Mouse (Mus musculus) hematopoietic stem cell, adult 5-6 weeks (primary cell): Measurements from ENCODE around the gene Abr. TPM values are rescaled to one million over a fixed set of nuclear protein-coding genes. Genes with fewer than 3 reads are reported as not detected.

Experiments
- ATAC-seq, 2 experiments: fragments of 125-278 bp in 1 of 2; replicated peaks in 1 of 2; 2 replicates each; pipeline ENCODE4 v1.8.0; 2016 to 2017; ENCODE audit warnings: inconsistent platforms in 2 of 2, mild to moderate bottlenecking in 2 of 2, moderate number of reproducible peaks in 2 of 2, low read depth in 1 of 2, moderate TSS enrichment in 1 of 2; ENCODE audit not compliant: low FRiP score in 2 of 2, poor library complexity in 2 of 2, severe bottlenecking in 2 of 2, insufficient read depth in 1 of 2, low TSS enrichment in 1 of 2
- total RNA-seq: library from RNA; stranded (forward); fragments of 172-1452, 232-1000 nt; gene quantifications from 2 replicates; pipeline ENCODE4 v1.2.3, GENCODE M21; 2017

Abr gene
- total RNA-seq, 1 experiment from 2014 or later, result 52.9 TPM

DNA sequence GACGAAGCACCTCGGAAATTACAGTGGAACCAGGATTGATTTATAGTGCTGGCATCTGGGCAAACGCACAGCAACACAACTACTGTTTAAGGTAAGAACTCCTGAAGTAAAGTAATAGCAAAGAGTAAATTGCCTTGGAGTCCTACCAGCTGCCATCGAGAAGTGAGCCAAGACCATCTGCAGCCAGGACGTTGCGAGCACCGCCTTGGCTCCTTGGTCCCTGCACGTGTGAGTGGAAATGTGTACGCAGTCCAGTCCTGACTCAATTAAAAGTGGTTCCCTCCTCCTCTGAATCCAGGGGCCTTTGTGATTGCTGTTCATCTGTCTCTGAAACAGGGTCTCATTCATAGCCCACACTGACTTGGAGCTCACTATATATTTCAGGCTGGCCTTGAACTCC is 130.3 kb downstream of the Abr start:
- no peak for ATAC-seq

DNA sequence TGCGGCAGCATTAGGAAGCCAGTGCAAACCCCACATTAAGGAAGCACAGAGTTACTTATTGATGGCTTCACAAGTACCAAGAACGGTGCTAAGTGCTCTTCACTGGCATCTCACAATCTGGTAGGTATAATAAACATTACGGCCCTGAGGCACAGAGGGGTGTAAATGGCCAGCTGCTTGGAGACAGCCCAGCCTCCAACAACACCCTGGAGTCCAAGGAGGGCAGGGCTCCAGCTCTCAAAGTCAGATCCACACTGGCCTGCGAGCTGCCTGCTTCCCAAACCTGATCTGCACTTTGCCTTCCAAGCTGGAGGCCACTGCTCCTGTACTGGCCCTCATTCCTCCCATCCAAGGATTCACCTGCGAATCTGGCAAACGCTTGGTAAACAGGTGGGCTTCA is 132.7 kb downstream of the Abr start:
- no peak for ATAC-seq

DNA sequence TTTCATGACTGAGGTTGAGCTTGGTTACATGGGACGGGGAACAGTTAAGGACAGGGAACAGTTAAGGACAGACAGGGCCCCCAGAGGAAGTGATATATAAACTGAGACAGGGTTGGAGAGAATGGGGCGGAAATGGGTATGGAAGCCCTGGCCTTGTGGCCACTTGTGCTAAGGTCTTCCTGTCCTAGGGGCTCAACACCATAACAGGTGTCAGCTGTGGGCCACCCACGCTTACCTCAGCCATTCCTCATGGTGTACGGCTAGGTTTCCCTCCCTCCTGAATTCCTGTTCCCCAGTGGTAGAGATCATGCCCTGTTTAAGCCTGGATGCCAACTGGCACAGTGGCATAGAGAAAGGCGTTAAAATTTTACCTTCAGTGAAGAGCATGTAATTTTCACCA is 135.1 kb downstream of the Abr start:
- ATAC-seq, result no peak

DNA sequence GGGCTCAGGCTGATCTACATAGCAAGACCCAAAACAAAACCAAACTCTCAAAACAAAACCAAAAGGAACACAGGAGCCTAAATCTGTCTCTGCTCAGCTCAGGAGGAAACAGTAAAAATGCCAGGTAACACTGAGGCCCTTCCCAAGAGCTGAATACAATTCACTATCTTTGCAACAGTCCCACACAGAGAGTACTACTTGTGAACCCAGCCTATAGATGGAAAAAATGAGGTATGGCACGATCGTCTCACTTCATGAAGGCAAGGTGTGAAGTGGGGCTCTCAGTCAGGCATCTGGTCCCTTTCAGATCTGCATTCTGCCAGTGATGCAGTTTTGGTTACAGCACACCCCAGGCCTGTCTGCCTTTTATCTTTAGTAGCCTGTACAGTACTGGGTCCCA is 138.1 kb downstream of the Abr start:
- ATAC-seq, result no peak

DNA sequence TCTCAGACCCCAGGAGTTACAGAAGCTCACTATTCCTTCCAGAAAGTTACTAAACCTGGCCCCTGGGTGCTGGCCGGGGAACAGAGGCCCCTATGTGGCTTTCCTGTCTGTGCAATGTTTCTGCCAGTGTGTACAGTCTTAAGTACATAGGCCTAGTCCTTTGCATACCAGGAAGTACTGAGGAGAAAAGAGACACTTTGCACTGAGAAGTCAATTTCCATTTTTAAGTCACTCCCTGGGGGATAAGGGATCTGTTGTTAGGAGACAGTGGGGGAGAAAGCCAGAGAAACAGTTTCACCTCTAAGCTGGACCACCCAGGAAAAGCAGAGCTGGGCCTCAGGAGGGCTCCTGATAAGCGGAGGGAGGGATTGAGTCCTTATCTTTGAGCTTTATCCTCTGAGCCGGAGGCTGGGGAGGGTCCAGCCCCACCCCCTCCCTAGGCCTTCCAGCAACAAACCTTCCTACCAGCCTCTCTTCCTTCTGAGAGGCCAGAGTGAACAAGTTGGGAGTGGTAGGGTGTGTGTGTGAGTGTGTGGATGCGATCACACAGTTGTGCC is 138.9 kb downstream of the Abr start:
- ATAC-seq, result no peak

DNA sequence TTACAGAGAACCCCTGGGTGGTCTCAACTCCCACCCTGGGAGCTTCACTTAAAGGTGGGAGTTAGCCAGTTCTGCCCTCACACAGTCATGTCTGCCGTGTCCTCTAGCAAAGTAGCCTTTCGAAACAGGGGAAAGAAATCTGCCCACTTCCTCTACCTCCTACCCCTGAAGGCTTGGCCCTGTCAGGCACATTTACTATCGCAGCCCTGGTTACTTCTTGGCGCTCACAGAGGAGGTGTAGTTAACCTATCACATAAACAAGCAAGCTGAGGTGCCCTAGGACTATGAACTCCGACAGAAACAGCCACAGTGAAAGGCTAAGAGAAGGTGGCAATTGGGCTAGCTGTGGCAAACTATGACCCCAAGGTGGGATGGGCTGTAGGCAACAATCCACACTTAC is 139.4 kb downstream of the Abr start:
- ATAC-seq, result peak in 1 of 2 experiments; percentile 39; a peak in 1 of 4 replicates

DNA sequence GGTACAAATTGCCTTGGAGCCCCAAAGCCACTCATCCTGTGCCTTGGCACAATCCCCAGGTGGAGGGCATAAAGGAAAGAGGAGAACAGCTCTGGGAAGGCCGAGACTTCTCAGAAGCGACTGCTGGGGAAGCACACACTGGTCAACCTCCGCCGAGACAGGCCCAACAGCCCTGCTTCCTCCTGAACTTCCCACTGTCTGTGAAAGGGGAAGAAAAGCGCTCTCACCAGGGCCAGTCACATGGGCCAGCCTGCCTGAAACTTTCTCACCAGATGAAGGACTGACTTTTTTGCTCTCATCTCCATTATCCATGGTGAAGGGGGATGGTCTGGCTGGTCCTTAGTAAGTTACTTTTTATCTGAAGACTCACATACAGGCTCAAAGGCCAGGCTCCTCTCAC is 139.9 kb downstream of the Abr start:
- peak in 1 of 2 experiments; percentile 31; a peak in 1 of 4 replicates for ATAC-seq

DNA sequence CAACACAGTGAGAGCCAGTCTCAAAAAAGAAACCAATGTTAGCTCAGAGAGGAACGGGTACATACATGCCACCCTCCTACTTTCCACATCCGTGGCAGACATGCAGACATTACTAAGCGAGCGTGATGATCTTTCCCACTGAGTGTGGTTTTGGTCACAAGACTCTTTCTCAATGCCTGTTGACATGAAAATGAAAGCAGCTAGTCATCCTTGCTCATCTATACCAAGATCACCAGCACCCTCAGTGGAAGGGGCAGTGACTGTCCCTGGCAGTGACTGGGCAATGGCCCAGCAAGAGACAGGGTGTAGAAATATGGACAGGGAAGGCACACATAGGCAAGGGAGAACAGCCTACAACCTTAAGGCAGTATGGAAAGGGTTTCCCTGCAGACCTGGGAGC is 142.4 kb downstream of the Abr start:
- ATAC-seq, result peak; percentile 67 to 77

DNA sequence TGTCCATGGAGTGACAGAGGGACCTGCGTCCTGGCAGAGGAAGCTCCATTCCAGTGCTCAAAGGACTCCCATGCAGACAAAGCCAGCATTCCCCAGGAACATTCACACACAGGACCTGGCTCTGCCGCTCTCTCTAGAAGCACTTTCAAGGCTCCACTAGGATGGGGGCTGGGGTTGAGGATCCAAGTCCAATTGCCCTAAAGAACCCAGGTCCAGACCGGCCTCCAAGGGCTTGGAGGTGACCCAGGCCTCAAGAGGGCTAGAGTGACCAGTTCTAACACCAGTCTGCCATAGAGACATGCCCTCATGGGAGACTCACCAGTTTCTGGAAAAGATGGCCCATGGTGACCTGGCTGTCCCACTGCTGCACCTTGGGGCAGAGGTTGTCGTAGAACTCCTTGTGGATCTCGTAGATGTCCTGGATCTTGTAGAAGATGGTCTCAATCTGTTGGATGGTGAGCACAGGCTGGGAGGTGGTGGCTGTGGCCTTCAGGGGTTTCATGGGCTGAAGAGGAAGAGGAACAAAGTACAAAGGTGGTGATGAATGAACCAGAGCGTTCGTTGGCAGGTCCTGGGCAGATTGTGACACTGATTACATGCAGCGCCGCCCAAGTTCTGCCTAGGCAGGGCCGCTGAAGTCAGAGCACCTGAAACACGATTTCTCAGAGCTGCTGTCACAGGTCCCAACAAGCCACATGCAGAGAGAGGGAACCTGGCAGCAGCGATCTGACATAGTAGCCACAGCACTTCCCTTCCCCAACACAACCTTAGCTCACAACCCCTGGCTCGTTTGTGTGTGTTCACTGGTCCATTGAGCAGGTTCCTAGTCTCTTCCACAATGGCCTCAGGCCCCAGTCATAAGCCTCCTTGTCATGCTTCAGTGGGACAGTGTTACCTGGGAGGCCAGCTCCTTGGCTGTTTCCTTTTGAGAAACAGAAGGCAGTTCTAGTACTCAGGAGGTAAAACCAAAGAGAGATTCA is 143.1 kb downstream of the Abr start:
- ATAC-seq, result peak; percentile 33 to 35; a peak in 3 of 4 replicates

DNA sequence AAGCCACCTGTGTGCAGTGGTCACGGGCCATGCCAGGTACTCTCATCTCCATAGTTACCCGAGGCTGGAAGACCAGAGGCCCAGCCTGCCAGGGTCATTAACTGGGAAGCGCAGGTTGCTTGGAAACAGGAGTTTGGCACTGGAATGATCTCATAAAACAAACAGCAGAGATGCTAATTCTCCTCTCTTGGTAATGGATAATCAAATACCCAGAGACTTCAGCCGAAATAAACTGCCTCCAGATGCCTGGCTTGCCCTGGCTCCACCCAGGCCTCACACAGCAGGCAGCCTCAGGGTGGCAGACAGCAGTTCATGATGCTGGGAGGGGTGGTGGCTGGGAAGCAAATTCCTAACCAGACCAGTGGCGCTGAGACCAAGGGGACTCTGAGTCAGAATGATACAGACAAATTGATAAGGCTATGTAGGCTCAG is 145.0 kb downstream of the Abr start:
- no peak for ATAC-seq

DNA sequence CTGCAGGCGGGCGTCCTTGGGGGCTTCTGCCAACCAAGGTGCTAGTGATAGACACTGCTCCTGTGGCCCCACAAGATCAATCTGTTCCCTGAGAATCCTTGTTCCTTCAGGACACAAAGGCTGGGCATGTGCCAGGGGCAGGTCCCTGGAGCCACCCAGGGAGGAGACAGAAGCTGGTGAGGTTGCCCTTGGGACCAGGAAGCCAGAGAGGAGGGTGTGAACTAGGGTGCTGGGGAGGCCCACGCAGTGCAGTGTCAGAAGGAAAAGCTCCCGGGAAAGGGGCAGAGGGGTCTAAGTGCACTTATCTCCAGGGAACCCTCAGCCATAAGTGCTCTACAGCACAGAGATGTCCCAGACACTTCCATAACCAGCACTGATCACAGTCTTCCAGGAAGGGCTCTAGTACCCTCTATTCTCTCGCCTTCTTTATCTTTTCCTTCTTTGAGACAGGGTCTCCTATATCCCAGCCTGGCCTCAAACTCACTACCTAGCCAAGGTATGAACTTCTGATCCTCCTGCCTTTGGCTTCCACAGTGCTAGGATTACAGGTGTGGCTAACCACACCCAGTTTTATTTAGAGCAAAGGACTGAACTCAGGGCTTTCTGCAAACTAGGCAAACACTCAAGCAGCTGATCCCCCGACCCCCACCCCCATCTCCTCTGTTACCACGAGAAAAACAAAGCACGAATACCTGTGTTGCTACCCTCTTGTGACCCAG is 145.6 kb downstream of the Abr start:
- no peak for ATAC-seq

DNA sequence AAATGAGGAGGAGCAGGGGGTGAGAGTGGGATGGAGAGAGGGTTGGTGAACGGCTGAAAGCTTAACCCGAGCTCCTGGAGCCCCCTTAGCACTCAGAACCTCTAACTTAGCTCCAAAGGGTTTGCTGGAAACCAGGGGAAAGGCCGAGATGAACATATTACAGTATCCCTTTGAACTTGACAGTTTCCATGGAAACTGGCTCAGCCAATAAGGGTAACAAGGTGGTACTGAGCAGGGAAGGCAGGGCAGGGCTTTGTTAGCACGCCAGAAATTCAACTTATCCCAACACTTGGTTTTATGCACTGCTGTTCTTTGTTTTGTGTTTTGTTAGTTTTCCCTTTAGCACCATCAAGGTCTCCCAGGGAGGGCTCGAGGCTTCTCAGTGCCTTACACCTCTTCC is 149.5 kb downstream of the Abr start:
- no peak for ATAC-seq

DNA sequence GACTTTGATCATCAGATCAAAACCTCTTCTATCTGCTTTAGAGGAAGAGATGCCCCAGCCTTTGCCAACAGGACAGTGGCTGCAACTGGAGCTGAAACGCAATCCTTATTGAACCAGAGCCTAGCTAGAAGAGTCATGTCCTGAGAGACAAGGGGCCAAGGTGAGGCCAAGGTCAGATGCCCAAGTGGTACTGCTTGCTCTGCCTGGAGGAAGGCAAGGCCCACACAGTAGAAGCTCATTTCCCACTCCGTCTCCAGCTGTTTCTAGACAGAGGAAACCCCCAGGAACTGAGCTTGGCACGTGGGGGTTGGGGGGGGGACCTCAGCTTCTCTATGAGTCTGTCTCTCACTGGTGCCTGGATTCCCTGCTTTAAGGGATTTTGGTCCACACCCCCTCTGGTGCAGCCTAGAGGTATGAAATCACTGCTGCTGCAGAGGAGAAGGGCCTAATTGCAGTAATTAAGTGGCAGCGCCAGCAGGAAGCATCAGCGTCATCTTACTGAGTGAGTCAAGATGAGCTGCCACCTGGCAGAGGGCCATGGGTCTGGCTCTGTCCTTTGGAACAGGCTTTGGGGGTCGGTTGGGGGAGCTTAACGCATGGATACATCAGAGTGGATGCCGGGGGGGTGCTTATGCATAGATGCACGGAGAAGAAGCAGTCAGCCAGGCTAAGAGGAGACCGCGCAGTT is 152.7 kb downstream of the Abr start:
- ATAC-seq, result no peak

DNA sequence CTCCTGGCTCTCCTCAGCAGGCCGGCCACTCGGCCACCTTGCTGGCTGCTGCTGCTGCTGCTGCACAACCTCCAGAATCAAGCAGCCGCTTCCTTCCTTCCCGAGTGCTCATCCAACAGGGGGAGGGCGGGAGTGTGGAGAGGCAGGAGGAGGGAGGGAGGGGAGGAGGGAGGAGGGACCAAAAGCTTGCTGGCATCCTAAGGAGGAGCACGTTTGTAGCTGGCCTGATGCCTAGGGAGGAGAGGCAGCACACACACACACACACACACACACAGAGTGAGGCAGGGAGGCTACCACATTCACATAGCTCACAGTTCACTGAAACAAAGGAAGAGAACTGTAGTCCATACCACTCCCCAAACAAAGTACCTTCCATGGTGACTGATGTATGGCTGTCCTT is 153.8 kb downstream of the Abr start:
- ATAC-seq, result no peak

DNA sequence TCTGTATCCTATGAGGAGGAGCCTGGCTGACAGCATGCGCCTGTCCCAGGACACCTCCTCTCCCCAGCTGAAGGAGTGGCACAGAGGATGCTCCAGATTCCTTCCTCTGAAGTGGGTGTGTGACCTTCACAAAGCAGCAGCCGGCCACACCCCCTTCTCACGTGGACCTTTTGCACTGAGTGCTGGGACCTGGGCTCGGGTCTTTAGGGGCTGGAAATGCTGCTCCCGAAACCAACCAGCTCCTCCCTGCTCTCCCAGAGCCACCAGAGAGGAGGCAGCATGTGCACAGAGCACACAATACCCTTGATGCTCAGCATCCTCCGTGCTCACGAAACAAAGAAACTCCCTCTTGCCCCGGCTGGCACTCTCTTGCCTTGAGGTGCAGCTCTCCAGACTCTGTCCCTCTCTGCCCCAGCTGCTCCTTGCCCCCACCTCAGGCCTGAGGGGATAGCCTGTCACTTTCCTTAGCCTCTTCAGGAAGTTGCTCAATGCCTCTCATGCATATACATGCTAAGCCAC is 154.6 kb downstream of the Abr start:
- no peak for ATAC-seq

DNA sequence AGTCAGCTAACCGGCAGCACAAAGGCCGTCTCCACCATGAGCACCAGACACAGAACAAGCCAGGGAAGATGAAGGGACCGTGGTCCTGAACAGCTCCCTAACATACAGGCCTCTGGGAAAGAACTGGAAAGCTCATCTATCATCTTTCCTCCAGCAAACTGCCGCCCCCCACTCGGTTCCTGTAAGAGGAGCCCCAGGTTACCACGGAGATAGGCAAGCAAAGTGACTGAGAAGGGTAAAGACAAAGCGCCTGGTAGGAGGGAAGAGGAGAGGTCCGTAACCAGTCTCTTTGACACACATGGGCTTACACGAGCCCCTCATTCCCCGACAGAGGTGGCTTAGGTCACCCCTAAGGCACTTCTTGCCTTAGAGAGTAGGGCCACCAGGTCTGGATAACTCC is 155.0 kb downstream of the Abr start:
- no peak for ATAC-seq

DNA sequence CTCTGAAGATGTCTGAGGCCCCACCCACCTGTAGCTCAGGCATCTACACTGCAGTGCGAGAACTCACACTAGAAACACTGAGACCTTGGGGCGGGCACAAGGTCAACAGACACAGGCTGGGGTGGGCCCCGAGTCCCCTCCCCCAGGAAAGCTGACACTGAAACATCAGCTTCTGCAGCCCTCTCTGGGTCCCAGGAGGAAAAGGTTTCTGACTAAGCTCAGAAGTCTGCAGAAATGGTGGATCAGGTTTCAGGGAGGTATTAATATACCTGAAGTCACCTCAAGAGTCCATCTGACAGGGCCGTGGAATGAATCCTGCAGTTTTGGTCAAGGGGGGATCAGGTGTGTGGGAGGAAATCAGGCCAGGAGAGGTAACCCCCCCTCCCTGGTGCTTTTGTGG is 156.2 kb downstream of the Abr start:
- no peak for ATAC-seq
